Comparison of ENCODE assay signal across 23 mouse cellular contexts in the genomic region with DNA sequence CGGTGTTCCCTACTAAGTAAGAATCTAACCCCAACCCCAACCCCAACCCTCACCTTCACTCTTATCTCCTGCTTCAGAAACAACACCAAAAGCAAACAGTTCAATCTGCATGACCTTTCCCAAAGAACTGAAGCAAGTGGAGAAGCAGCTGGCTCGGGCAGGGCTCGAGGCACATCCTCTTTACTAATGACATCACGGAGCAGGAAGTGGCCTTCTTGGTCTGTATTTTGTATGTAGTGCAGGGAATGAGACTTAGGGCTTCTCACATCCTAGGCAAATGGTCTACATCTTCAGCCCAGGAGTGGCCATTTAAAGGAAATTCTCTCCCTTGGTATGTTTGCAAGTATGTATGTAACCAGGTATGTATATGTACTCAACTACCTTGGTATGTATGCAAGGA. TPM values are rescaled to one million over a fixed set of nuclear protein-coding genes. Genes with fewer than 3 reads are reported as not detected.
DNase-seq lines count a peak whose midpoint lies in the region; ATAC-seq and TF ChIP-seq lines count a peak whose summit lies in the region.
"Had no signal": no experiment of that assay in that cellular context is flagged by ENCODE, and none has a peak within 500 bp of the region (broad histone marks: within the 10 kb centered on the region; RNA-seq: fewer than 3 reads in every experiment).

No protein-coding gene starts in this region.

- H3K4me1 ChIP-seq in lung, postnatal 0 days (ENCODE audit: insufficient read depth, low read depth, low read length) = no peaks in the 10 kb centered on the region
- H3K4me1 ChIP-seq: embryonic facial prominence, embryonic 15.5 days; forebrain, embryonic 10.5 days; heart, embryonic 10.5 days; hindbrain, embryonic 10.5 days; hindbrain, embryonic 15.5 days had no signal

- no peak overlapping the region for H3K9ac ChIP-seq in lung, postnatal 0 days (replicated peaks; ENCODE audit: low read depth)
- H3K9ac ChIP-seq: embryonic facial prominence, embryonic 15.5 days; hindbrain, embryonic 15.5 days had no signal

- WGBS in lung, postnatal 0 days = 43% methylated on average over 4 of the region's 4 CpGs

- no peak overlapping the region for H3K4me3 ChIP-seq in lung, postnatal 0 days (ENCODE audit: low read depth, low read length)
- H3K4me3 ChIP-seq: embryonic facial prominence, embryonic 15.5 days; erythroblast, embryonic 14.5 days; forebrain, embryonic 10.5 days; gastrocnemius, adult 2 months; heart, embryonic 10.5 days; hindbrain, embryonic 10.5 days; hindbrain, embryonic 15.5 days had no signal

- ATAC-seq in lung, postnatal 0 days = no peak
- peak; percentile 56 for ATAC-seq in inflammation-experienced regulatory T-cells, adult 6 months
- ATAC-seq: activated CD4-positive, CD25-positive, alpha-beta regulatory T cell, adult 4 months; forebrain, embryonic 14.5 days had no signal

- no peak overlapping the region for H3K4me2 ChIP-seq in lung, postnatal 0 days (replicated peaks; ENCODE audit: low read depth, low read length)
- H3K4me2 ChIP-seq: embryonic facial prominence, embryonic 15.5 days; hindbrain, embryonic 15.5 days had no signal

- peaks cover 21% of the 10 kb centered on the region; the same call in 1 of the 2 replicates for H3K36me3 ChIP-seq in lung, postnatal 0 days (ENCODE audit: insufficient read depth, low read length)

- H3K27ac ChIP-seq in lung, postnatal 0 days (ENCODE audit: low read length) = no peak overlapping the region
- H3K27ac ChIP-seq: embryonic facial prominence, embryonic 15.5 days; forebrain, embryonic 10.5 days; gastrocnemius, adult 2 months; heart, embryonic 10.5 days; hindbrain, embryonic 10.5 days; hindbrain, embryonic 15.5 days had no signal

- no peak for TF ChIP-seq CTCF in lung, postnatal 0 days (IDR thresholded peaks at IDR 0.05)

- no peaks in the 10 kb centered on the region for H3K9me3 ChIP-seq in lung, postnatal 0 days (ENCODE audit: low read length)
- H3K9me3 ChIP-seq: embryonic facial prominence, embryonic 15.5 days; G1E; heart, embryonic 10.5 days; hindbrain, embryonic 10.5 days; hindbrain, embryonic 15.5 days had no signal

- H3K27me3 ChIP-seq in lung, postnatal 0 days (replicated peaks; ENCODE audit: insufficient read depth, low read length) = no peaks in the 10 kb centered on the region
- H3K27me3 ChIP-seq: embryonic facial prominence, embryonic 15.5 days; hindbrain, embryonic 15.5 days had no signal

- no peak for TF ChIP-seq EP300 in lung, postnatal 0 days (IDR thresholded peaks at IDR 0.05)

- DNase-seq in heart, adult 11 months = peak; percentile 91
- no peak for DNase-seq in heart, adult 8-10 months (ENCODE audit: low spot score)
- DNase-seq in lung, postnatal 0 days (ENCODE audit: low spot score) = peak; percentile 22
- DNase-seq in lung, postnatal 4 days = no peak
- peak; percentile 40 for DNase-seq in yolk sac, embryonic 10.5 days (ENCODE audit: low spot score)
- DNase-seq in adrenal gland, postnatal 4 days (ENCODE audit: low spot score in 2 of 2) = no peak
- no peak for DNase-seq in kidney, postnatal 10 days
- DNase-seq: adrenal gland, postnatal 25 days; cerebellum, adult 2 months; cerebellum, postnatal 10 days; gastrocnemius, adult 2 months; gastrocnemius, postnatal 25 days; kidney, adult 8-10 months had no signal

RNA-seq across cellular contexts. Expression of a gene that starts 52.1 kb away (rescaled TPM):
- total RNA-seq in heart, adult 8-10 months (2022) = 10 to 100 TPM; 15.4 to 19.3 (median 17.6) TPM
- polyA plus RNA-seq in lung, postnatal 0 days (2015; fragmentation: Nextera tagmentation; extraction: Ambion mirVana) = 4.4 and 4.8 TPM in 2 replicates
- 10 to 100 TPM; 33.9 to 61.5 (median 43.2) TPM for polyA plus RNA-seq in inflammation-experienced regulatory T-cells, adult 6 months (2017; shearing (Covaris generic))
- 10 to 100 TPM; 32.8 to 35.0 TPM for total RNA-seq in adrenal gland, postnatal 4 days (2021)

Comparison
In these comparisons a context has a peak if more than half of its experiments do, and no peak if none do; other contexts are left out.
1. DNase-seq: peak in heart, adult 11 months (single experiment), lung, postnatal 0 days (single experiment) and yolk sac, embryonic 10.5 days (single experiment); none in heart, adult 8-10 months (single experiment), lung, postnatal 4 days (0 of 2), adrenal gland, postnatal 4 days (0 of 2) and kidney, postnatal 10 days (single experiment).